Mouse (Mus musculus) spleen, postnatal 10 days (tissue): ENCODE measurements at regions not wholly inside any gene's neighbourhood (a gene's known extent, or its start where the extent isn't known, plus 50 kb on each side); places are given as distances from the start of the nearest gene placed in this dataset.

Source experiments
- DNase-seq, 2 experiments: peaks; one replicate each; pipeline ENCODE4 v3.0.0; 2021 to 2022; ENCODE audit warnings: low spot score in 2 of 2

- DNase-seq = peak; percentile 26 to 41
Observed at GRCm38 (mm10) chr1:88575917-88576669, 66.2 kb upstream of the Glrp1 start.

GRCm38 (mm10) chr1:88575291-88575690 is 65.4 kb upstream of the Glrp1 start:
- no peak for DNase-seq

- DNase-seq = no peak
Observed at GRCm38 (mm10) chr1:88572161-88572560, 62.3 kb upstream of the Glrp1 start.

GRCm38 (mm10) chr1:88568447-88569053 is 58.7 kb upstream of the Glrp1 start:
- DNase-seq = no peak

GRCm38 (mm10) chr1:88567198-88567597 is 57.3 kb upstream of the Glrp1 start:
- no peak for DNase-seq

GRCm38 (mm10) chr1:88566426-88566825 is 56.6 kb upstream of the Glrp1 start:
- no peak for DNase-seq

- DNase-seq = no peak
Observed at GRCm38 (mm10) chr1:88564825-88565224, 55.0 kb upstream of the Glrp1 start.

- DNase-seq = peak; percentile 72 to 90
Observed at GRCm38 (mm10) chr1:88562361-88562760, 52.5 kb upstream of the Glrp1 start.

GRCm38 (mm10) chr1:88560771-88561170 is 50.9 kb upstream of the Glrp1 start:
- no peak for DNase-seq
